23 mouse cellular contexts compared by ENCODE assay signal in the genomic region with DNA sequence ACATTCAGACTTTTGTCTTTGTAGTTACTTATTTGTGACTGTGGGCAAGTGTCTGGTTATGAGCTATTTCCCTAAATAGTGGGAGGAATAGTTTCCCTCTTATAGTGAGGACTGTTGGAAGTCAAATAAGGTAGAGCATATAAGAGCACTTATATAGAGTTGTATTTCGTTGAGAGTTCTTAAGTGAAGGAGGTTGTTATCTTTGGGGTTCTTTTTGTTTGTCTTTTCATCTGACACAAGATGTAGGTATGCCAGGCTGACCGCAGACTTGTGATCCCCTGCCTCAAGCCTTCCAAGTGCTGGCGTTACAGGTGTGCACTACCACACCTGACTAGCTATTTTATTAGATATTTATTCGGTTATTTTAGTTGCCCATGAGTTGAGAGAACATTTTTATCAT. TPM values are rescaled to one million over a fixed set of nuclear protein-coding genes. Genes with fewer than 3 reads are reported as not detected.
DNase-seq lines count a peak whose midpoint lies in the region; ATAC-seq and TF ChIP-seq lines count a peak whose summit lies in the region.
"Had no signal": no experiment of that assay in that cellular context is flagged by ENCODE, and none has a peak within 500 bp of the region (broad histone marks: within the 10 kb centered on the region; RNA-seq: fewer than 3 reads in every experiment).

No protein-coding gene starts in this region.

- H3K4me3 ChIP-seq in forebrain, embryonic 15.5 days = no peak overlapping the region
- no peak overlapping the region for H3K4me3 ChIP-seq in forebrain, embryonic 11.5 days (ENCODE audit: low read depth, low read length)
- no peak overlapping the region for H3K4me3 ChIP-seq in lung, embryonic 15.5 days
- no peak overlapping the region for H3K4me3 ChIP-seq in midbrain, postnatal 0 days (ENCODE audit: low read depth, low read length)
- no peak overlapping the region for H3K4me3 ChIP-seq in midbrain, embryonic 10.5 days
- H3K4me3 ChIP-seq: embryonic facial prominence, embryonic 10.5 days; embryonic facial prominence, embryonic 13.5 days; erythroblast, embryonic 14.5 days; forebrain, embryonic 13.5 days; gastrocnemius, adult 2 months; hindbrain, embryonic 12.5 days; hindbrain, embryonic 15.5 days had no signal

- no peaks in the 10 kb centered on the region for H3K36me3 ChIP-seq in forebrain, embryonic 15.5 days
- no peaks in the 10 kb centered on the region for H3K36me3 ChIP-seq in forebrain, embryonic 11.5 days (ENCODE audit: control insufficient read depth, insufficient read depth, low read length)
- H3K36me3 ChIP-seq in lung, embryonic 15.5 days = 0 out of 2 replicates have a peak, but pooled peaks cover 4% of the 10 kb centered on the region
- H3K36me3 ChIP-seq in midbrain, postnatal 0 days (ENCODE audit: insufficient read depth, low read length) = no peaks in the 10 kb centered on the region
- peaks cover 13% of the 10 kb centered on the region for H3K36me3 ChIP-seq in midbrain, embryonic 10.5 days
- H3K36me3 ChIP-seq: hindbrain, embryonic 15.5 days had no signal

- no peaks in the 10 kb centered on the region for H3K27me3 ChIP-seq in forebrain, embryonic 15.5 days
- H3K27me3 ChIP-seq in forebrain, embryonic 11.5 days (ENCODE audit: control insufficient read depth, insufficient read depth, low read length) = no peaks in the 10 kb centered on the region
- peaks cover 60% of the 10 kb centered on the region for H3K27me3 ChIP-seq in lung, embryonic 15.5 days
- H3K27me3 ChIP-seq in midbrain, postnatal 0 days (ENCODE audit: insufficient read depth, low read length) = no peaks in the 10 kb centered on the region
- no peaks in the 10 kb centered on the region for H3K27me3 ChIP-seq in midbrain, embryonic 10.5 days (ENCODE audit: low read depth, poor library complexity, severe bottlenecking)
- H3K27me3 ChIP-seq: embryonic facial prominence, embryonic 13.5 days; forebrain, embryonic 13.5 days; hindbrain, embryonic 12.5 days; hindbrain, embryonic 15.5 days had no signal

- H3K9ac ChIP-seq in forebrain, embryonic 15.5 days (replicated peaks) = no peak overlapping the region
- no peak overlapping the region for H3K9ac ChIP-seq in forebrain, embryonic 11.5 days (ENCODE audit: low read length)
- no peak overlapping the region for H3K9ac ChIP-seq in lung, embryonic 15.5 days
- H3K9ac ChIP-seq in midbrain, postnatal 0 days (replicated peaks; ENCODE audit: low read length, poor library complexity, severe bottlenecking) = no peak overlapping the region
- H3K9ac ChIP-seq: embryonic facial prominence, embryonic 13.5 days; forebrain, embryonic 13.5 days; forebrain, postnatal 0 days; hindbrain, embryonic 12.5 days; hindbrain, embryonic 15.5 days had no signal

- no peak overlapping the region for H3K4me2 ChIP-seq in forebrain, embryonic 15.5 days (replicated peaks)
- no peak overlapping the region for H3K4me2 ChIP-seq in forebrain, embryonic 11.5 days (ENCODE audit: low read depth, low read length, severe bottlenecking)
- no peak overlapping the region for H3K4me2 ChIP-seq in lung, embryonic 15.5 days
- no peak overlapping the region for H3K4me2 ChIP-seq in midbrain, postnatal 0 days (ENCODE audit: low read depth, low read length, poor library complexity, severe bottlenecking)
- H3K4me2 ChIP-seq: embryonic facial prominence, embryonic 13.5 days; forebrain, embryonic 13.5 days; heart, embryonic 11.5 days; hindbrain, embryonic 12.5 days; hindbrain, embryonic 15.5 days had no signal

- no peak for DNase-seq in forebrain, embryonic 11.5 days (ENCODE audit: low spot score)
- DNase-seq in lung, postnatal 4 days = no peak
- DNase-seq in midbrain, postnatal 0 days (ENCODE audit: low spot score) = no peak
- DNase-seq in midbrain, embryonic 10.5 days (ENCODE audit: low spot score) = no peak
- DNase-seq: adrenal gland, adult 8-10 months; cerebellum, adult 11-12 months; cerebellum, adult 8-10 months; cerebellum, postnatal 36 days; embryo, embryonic 11 days; forebrain, postnatal 0 days; gastrocnemius, adult 2 months; gastrocnemius, postnatal 14 days; heart, adult 11 months had no signal

- 96% methylated on average over 4 of the region's 4 CpGs for WGBS in forebrain, embryonic 15.5 days
- WGBS in forebrain, embryonic 11.5 days = 95% methylated on average over 4 of the region's 4 CpGs
- 69% methylated on average over 4 of the region's 4 CpGs for WGBS in lung, embryonic 15.5 days
- WGBS in midbrain, postnatal 0 days = 96% methylated on average over 4 of the region's 4 CpGs
- 95% methylated on average over 4 of the region's 4 CpGs for WGBS in midbrain, embryonic 10.5 days

- no peak for TF ChIP-seq CTCF in midbrain, postnatal 0 days (IDR thresholded peaks at IDR 0.05)

- 0 out of 2 replicates have a peak, but pooled peaks cover 5% of the 10 kb centered on the region for H3K4me1 ChIP-seq in forebrain, embryonic 15.5 days
- no peaks in the 10 kb centered on the region for H3K4me1 ChIP-seq in forebrain, embryonic 11.5 days (replicated peaks; ENCODE audit: control insufficient read depth, insufficient read depth, low read length)
- H3K4me1 ChIP-seq in lung, embryonic 15.5 days = 0 out of 2 replicates have a peak, but pooled peaks cover 6% of the 10 kb centered on the region
- H3K4me1 ChIP-seq in midbrain, postnatal 0 days (ENCODE audit: insufficient read depth, low read length) = no peaks in the 10 kb centered on the region; the same call in 1 of the 2 replicates
- H3K4me1 ChIP-seq in midbrain, embryonic 10.5 days = no peaks in the 10 kb centered on the region
- H3K4me1 ChIP-seq: embryonic facial prominence, embryonic 10.5 days; embryonic facial prominence, embryonic 13.5 days; hindbrain, embryonic 12.5 days had no signal

- ATAC-seq in forebrain, embryonic 15.5 days (replicated peaks) = no peak
- ATAC-seq in forebrain, embryonic 11.5 days (replicated peaks; ENCODE audit: low FRiP score) = no peak
- peak; percentile 31; the same call in 1 of the 2 replicates for ATAC-seq in lung, embryonic 15.5 days (ENCODE audit: borderline replicate concordance, extremely low read depth, low FRiP score, low TSS enrichment)
- no peak for ATAC-seq in midbrain, postnatal 0 days (ENCODE audit: low FRiP score)
- ATAC-seq: activated CD4-positive, CD25-positive, alpha-beta regulatory T cell, adult 4 months; forebrain, embryonic 13.5 days; forebrain, postnatal 0 days had no signal

- H3K9me3 ChIP-seq in forebrain, embryonic 15.5 days = peaks cover 3% of the 10 kb centered on the region; the same call in 1 of the 2 replicates
- H3K9me3 ChIP-seq in forebrain, embryonic 11.5 days (ENCODE audit: control insufficient read depth, low read length) = no peaks in the 10 kb centered on the region; the same call in 1 of the 2 replicates
- peaks cover 6% of the 10 kb centered on the region; the same call in 1 of the 2 replicates for H3K9me3 ChIP-seq in lung, embryonic 15.5 days
- H3K9me3 ChIP-seq in midbrain, postnatal 0 days (ENCODE audit: low read length) = no peaks in the 10 kb centered on the region
- H3K9me3 ChIP-seq in midbrain, embryonic 10.5 days (replicated peaks) = peaks cover 13% of the 10 kb centered on the region
- H3K9me3 ChIP-seq: forebrain, embryonic 13.5 days; hindbrain, embryonic 15.5 days had no signal

- 0 out of 2 replicates have a peak overlapping the region, but pooled peaks have one; percentile 2 for H3K27ac ChIP-seq in forebrain, embryonic 15.5 days (replicated peaks)
- H3K27ac ChIP-seq in forebrain, embryonic 11.5 days (ENCODE audit: low read depth, low read length) = no peak overlapping the region
- H3K27ac ChIP-seq in lung, embryonic 15.5 days = no peak overlapping the region
- H3K27ac ChIP-seq in midbrain, postnatal 0 days (ENCODE audit: low read depth, low read length) = peak overlapping the region; percentile 38; the same call in 1 of the 2 replicates
- no peak overlapping the region for H3K27ac ChIP-seq in midbrain, embryonic 10.5 days (replicated peaks)
- H3K27ac ChIP-seq: embryonic facial prominence, embryonic 10.5 days; embryonic facial prominence, embryonic 13.5 days; forebrain, embryonic 13.5 days; gastrocnemius, adult 2 months; hindbrain, embryonic 12.5 days; hindbrain, embryonic 15.5 days had no signal

RNA-seq across cellular contexts. Expression of a gene that starts 32.1 kb away (rescaled TPM):
- polyA plus RNA-seq in forebrain, embryonic 15.5 days (2015; fragmentation: Nextera tagmentation; extraction: Ambion mirVana) = 146 and 160 TPM in 2 replicates
- 116 and 128 TPM in 2 replicates for polyA plus RNA-seq in forebrain, embryonic 11.5 days (2014; fragmentation: Nextera tagmentation; extraction: Ambion mirVana)
- 72.9 and 80.7 TPM in 2 replicates for polyA plus RNA-seq in lung, embryonic 15.5 days (2015; fragmentation: Nextera tagmentation; extraction: Ambion mirVana)
- 120 and 147 TPM in 2 replicates for total RNA-seq in midbrain, postnatal 0 days (2014; rRNA removed)
- polyA plus RNA-seq in midbrain, postnatal 0 days (2015; fragmentation: Nextera tagmentation; extraction: Ambion mirVana) = 139 and 144 TPM in 2 replicates
- polyA plus RNA-seq in midbrain, embryonic 10.5 days (2016; fragmentation: Nextera tagmentation; extraction: Ambion mirVana) = 88.2 and 91.8 TPM in 2 replicates

RNA-seq across cellular contexts. Expression of a gene that starts 57.7 kb away (rescaled TPM):
- polyA plus RNA-seq in forebrain, embryonic 15.5 days (2015; fragmentation: Nextera tagmentation; extraction: Ambion mirVana) = 12.4 and 12.8 TPM in 2 replicates
- 9.6 and 12.2 TPM in 2 replicates for polyA plus RNA-seq in forebrain, embryonic 11.5 days (2014; fragmentation: Nextera tagmentation; extraction: Ambion mirVana)
- polyA plus RNA-seq in lung, embryonic 15.5 days (2015; fragmentation: Nextera tagmentation; extraction: Ambion mirVana) = 14.7 and 15.9 TPM in 2 replicates
- total RNA-seq in midbrain, postnatal 0 days (2014; rRNA removed) = 27.5 and 28.8 TPM in 2 replicates
- 12.0 and 12.3 TPM in 2 replicates for polyA plus RNA-seq in midbrain, postnatal 0 days (2015; fragmentation: Nextera tagmentation; extraction: Ambion mirVana)
- 13.9 and 14.4 TPM in 2 replicates for polyA plus RNA-seq in midbrain, embryonic 10.5 days (2016; fragmentation: Nextera tagmentation; extraction: Ambion mirVana)

RNA-seq across cellular contexts. Expression of a gene that starts 58.0 kb away (rescaled TPM):
- polyA plus RNA-seq in forebrain, embryonic 15.5 days (2015; fragmentation: Nextera tagmentation; extraction: Ambion mirVana) = 116 and 119 TPM in 2 replicates
- 95.8 and 103 TPM in 2 replicates for polyA plus RNA-seq in forebrain, embryonic 11.5 days (2014; fragmentation: Nextera tagmentation; extraction: Ambion mirVana)
- 80.5 and 88.4 TPM in 2 replicates for polyA plus RNA-seq in lung, embryonic 15.5 days (2015; fragmentation: Nextera tagmentation; extraction: Ambion mirVana)
- 81.2 and 83.6 TPM in 2 replicates for total RNA-seq in midbrain, postnatal 0 days (2014; rRNA removed)
- 86.6 and 89.9 TPM in 2 replicates for polyA plus RNA-seq in midbrain, postnatal 0 days (2015; fragmentation: Nextera tagmentation; extraction: Ambion mirVana)
- polyA plus RNA-seq in midbrain, embryonic 10.5 days (2016; fragmentation: Nextera tagmentation; extraction: Ambion mirVana) = 117 and 126 TPM in 2 replicates

Comparison
In these comparisons a context has a peak if more than half of its experiments do, and no peak if none do; other contexts are left out.
1. H3K27ac ChIP-seq: peak in forebrain, embryonic 15.5 days (single experiment) and midbrain, postnatal 0 days (single experiment); none in forebrain, embryonic 11.5 days (single experiment), lung, embryonic 15.5 days (single experiment) and midbrain, embryonic 10.5 days (single experiment).